Comparison of ENCODE assay signal across 28 mouse cellular contexts in genomic region chr1:18412746-18413145, GRCm38 (mm10).
DNase-seq lines count a peak whose midpoint lies in the region; ATAC-seq and TF ChIP-seq lines count a peak whose summit lies in the region.
"Had no signal": no experiment of that assay in that cellular context is flagged by ENCODE, and none has a peak within 500 bp of the region (broad histone marks: within the 10 kb centered on the region; RNA-seq: fewer than 3 reads in every experiment).

No protein-coding gene starts in this region.

- no peaks in the 10 kb centered on the region for H3K9me3 ChIP-seq in heart, postnatal 0 days (replicated peaks; ENCODE audit: control insufficient read depth, low read length)
- H3K9me3 ChIP-seq: hindbrain, embryonic 12.5 days; limb, embryonic 15.5 days; midbrain, embryonic 15.5 days; neural tube, embryonic 13.5 days; stomach, embryonic 15.5 days had no signal

- no peak for ATAC-seq in heart, postnatal 0 days (ENCODE audit: insufficient read depth, low read depth)
- no peak for ATAC-seq in erythroblast, adult 5-6 weeks (replicated peaks; ENCODE audit: low FRiP score, poor library complexity, severe bottlenecking)
- ATAC-seq: forebrain, embryonic 14.5 days; inflammation-experienced regulatory T-cells, adult 6 months; midbrain, embryonic 15.5 days had no signal

- H3K27me3 ChIP-seq in heart, postnatal 0 days (ENCODE audit: control insufficient read depth, insufficient read depth, low read length): no peaks in the 10 kb centered on the region
- H3K27me3 ChIP-seq: hindbrain, embryonic 12.5 days; limb, embryonic 15.5 days; midbrain, embryonic 15.5 days; neural tube, embryonic 13.5 days; stomach, embryonic 15.5 days had no signal

- TF ChIP-seq EP300 in heart, postnatal 0 days (IDR thresholded peaks at IDR 0.05; ENCODE audit: low read depth): no peak

- no peaks in the 10 kb centered on the region for H3K36me3 ChIP-seq in heart, postnatal 0 days (replicated peaks; ENCODE audit: control insufficient read depth, insufficient read depth, low read length)
- H3K36me3 ChIP-seq: hindbrain, embryonic 12.5 days; limb, embryonic 15.5 days; midbrain, embryonic 15.5 days; neural tube, embryonic 13.5 days; stomach, embryonic 15.5 days had no signal

- 41% methylated on average over 2 of the region's 2 CpGs for WGBS in heart, postnatal 0 days

- intact Hi-C loops in left cerebral cortex, adult 2 months (cut with DNase I): no loop called here
- intact Hi-C loops in left cerebral cortex, postnatal 36 days (cut with DNase I): no loop called here

- peak; percentile 25; the same call in 1 of the 2 replicates for TF ChIP-seq CTCF in heart, postnatal 0 days (IDR thresholded peaks at IDR 0.05; ENCODE audit: low read depth)
- TF ChIP-seq CTCF in left cerebral cortex, adult 2 months (IDR thresholded peaks at IDR 0.05): peak; percentile 32

- no peak overlapping the region for H3K4me2 ChIP-seq in heart, postnatal 0 days (ENCODE audit: low read depth, low read length)
- H3K4me2 ChIP-seq: heart, embryonic 11.5 days; hindbrain, embryonic 12.5 days; limb, embryonic 15.5 days; lung, embryonic 14.5 days; midbrain, embryonic 15.5 days; neural tube, embryonic 13.5 days; stomach, embryonic 15.5 days had no signal

- H3K27ac ChIP-seq in heart, postnatal 0 days (ENCODE audit: low read depth): no peak overlapping the region
- no peak overlapping the region for H3K27ac ChIP-seq in left cerebral cortex, adult 2 months
- H3K27ac ChIP-seq: hindbrain, embryonic 12.5 days; limb, embryonic 15.5 days; liver, embryonic 14.5 days; midbrain, embryonic 15.5 days; neural tube, embryonic 13.5 days; stomach, embryonic 15.5 days had no signal

- no peak overlapping the region for H3K4me3 ChIP-seq in heart, postnatal 0 days (ENCODE audit: low read depth, low read length)
- H3K4me3 ChIP-seq in left cerebral cortex, adult 2 months: no peak overlapping the region
- H3K4me3 ChIP-seq: hindbrain, embryonic 12.5 days; limb, embryonic 15.5 days; midbrain, embryonic 15.5 days; myocyte; neural tube, embryonic 13.5 days; stomach, embryonic 15.5 days had no signal

- no peaks in the 10 kb centered on the region for H3K4me1 ChIP-seq in heart, postnatal 0 days (ENCODE audit: control insufficient read depth, insufficient read depth)
- H3K4me1 ChIP-seq: limb, embryonic 15.5 days; stomach, embryonic 15.5 days had no signal

- no peak overlapping the region for H3K9ac ChIP-seq in heart, postnatal 0 days (replicated peaks; ENCODE audit: low read depth, low read length)
- H3K9ac ChIP-seq: hindbrain, embryonic 12.5 days; limb, embryonic 15.5 days; liver, embryonic 14.5 days; lung, embryonic 14.5 days; midbrain, embryonic 15.5 days; neural tube, embryonic 13.5 days; stomach, embryonic 15.5 days had no signal

- DNase-seq in heart, postnatal 0 days (ENCODE audit: low spot score): no peak
- DNase-seq in heart, adult 9 months (ENCODE audit: low spot score in 2 of 2): no peak
- no peak for DNase-seq in left cerebral cortex, adult 2 months (ENCODE audit: extremely low spot score in 1 of 2, low spot score in 2 of 2)
- no peak for DNase-seq in left cerebral cortex, postnatal 36 days (ENCODE audit: low spot score in 2 of 2)
- peak; percentile 35 for DNase-seq in ES-CJ7 (ENCODE audit: low read depth, low spot score)
- DNase-seq in brain, adult 2 months (ENCODE audit: low read depth, low spot score): peak; percentile 10
- DNase-seq in B cell, adult 2 months: no peak
- DNase-seq: adrenal gland, adult 8-10 months; cerebellum, adult 8-10 months; cerebellum, postnatal 36 days; kidney, adult 8-10 months; kidney, postnatal 14 days; left cerebral cortex, postnatal 4 days; lung, embryonic 14.5 days; right cerebral cortex, adult 18-20 months; right cerebral cortex, postnatal 4 days; thymus, postnatal 25 days had no signal

Comparison
In these comparisons a context has a peak if more than half of its experiments do, and no peak if none do; other contexts are left out.
1. DNase-seq: peak in ES-CJ7 (single experiment) and brain, adult 2 months (single experiment); none in heart, postnatal 0 days (single experiment), heart, adult 9 months (0 of 2), left cerebral cortex, adult 2 months (0 of 2), left cerebral cortex, postnatal 36 days (0 of 2) and B cell, adult 2 months (0 of 2).